Mouse (Mus musculus): ENCODE measurements around the gene Krtap28-10.

The Krtap28-10 gene

GRCm38 (mm10) chr1:83042380-83042779 lies at the start of gene Krtap28-10:
TSS of gene Krtap28-10 (minus strand) at chr1:83042480.
- DNase-seq (ENCODE audit: low read depth) = no peak

- peak; percentile 86 for DNase-seq (ENCODE audit: low read depth)
These were observed 49.0 kb upstream of the Krtap28-10 start for GRCm38 (mm10) chr1:83091268-83091667.

GRCm38 (mm10) chr1:83084790-83085189 lies 42.5 kb upstream of the Krtap28-10 start:
- DNase-seq (ENCODE audit: low read depth) = no peak

DNA sequence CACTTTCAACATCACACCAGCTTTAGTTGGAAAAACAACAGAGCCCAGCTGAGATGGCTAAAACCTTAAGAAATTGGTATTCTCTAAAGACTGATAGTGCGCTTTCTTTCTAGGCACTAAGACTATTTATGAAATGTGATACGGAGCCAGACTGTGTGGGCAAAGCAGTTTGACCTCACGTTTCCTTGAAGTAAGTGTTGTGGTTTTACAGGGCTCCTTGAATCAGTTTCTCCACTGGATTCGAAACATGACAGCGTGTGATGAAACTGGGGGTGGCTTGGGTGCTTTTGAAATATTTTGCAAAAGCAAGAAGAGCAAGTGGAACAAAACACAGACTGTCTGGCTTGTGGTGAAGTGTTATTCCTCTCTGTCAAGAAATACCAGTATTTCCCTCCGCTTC lies 34.7 kb upstream of the Krtap28-10 start:
- DNase-seq (ENCODE audit: low read depth) = peak; percentile 43

- no peak for DNase-seq (ENCODE audit: low read depth)
These were observed 34.1 kb upstream of the Krtap28-10 start for GRCm38 (mm10) chr1:83076190-83076917.

DNA sequence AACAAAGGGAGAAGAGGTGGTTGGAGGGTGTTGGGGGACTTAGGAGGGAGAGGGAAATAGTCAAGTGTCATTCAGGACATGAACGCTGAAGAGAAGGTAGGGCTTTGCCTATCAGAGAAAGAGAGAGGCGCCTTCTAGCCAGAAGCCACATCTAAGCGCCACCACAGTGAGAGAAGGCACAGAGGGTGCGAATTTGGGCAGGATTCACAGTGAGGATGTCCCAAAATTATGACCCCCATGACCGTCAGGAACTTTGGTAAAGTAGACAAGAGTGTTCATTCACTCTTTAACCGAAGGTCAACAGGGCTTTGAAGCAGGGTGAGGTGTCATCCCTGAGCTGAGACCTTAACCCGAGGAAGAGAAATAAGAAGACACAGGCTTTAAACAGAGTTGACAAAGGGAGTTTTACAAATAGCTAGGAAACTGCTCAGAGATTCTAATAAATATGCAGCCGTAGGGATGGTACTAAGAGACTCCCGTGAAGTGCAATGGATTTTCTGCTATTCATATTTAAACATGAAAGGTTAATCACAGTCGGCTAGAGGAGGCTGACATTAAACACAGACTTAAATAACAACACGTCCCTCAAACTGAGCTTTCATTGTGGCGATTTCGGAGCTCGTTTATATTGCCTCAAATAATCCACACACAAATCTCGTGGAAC lies 33.4 kb upstream of the Krtap28-10 start:
- no peak for DNase-seq (ENCODE audit: low read depth)

- no peak for DNase-seq (ENCODE audit: low read depth)
These were observed 24.9 kb upstream of the Krtap28-10 start for GRCm38 (mm10) chr1:83067205-83067604.

DNA sequence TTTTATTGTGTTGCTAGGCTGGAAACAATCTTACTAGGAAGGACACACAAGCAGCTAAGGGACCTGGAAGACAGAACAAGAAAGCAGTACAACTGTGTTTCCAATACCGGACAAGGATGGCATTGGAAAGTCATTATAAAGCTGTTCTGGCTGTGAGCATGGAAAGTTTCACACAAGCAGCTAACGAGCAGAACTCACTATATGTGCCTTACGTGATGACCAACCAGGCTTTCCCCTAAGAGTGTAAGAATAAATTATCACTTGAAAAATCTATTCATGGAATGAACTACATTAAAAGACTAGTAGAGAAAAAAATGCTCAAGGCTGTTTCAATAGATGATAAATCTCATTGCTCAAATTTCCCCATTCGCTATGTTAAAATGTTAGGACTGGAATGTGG lies 24.3 kb upstream of the Krtap28-10 start:
- DNase-seq (ENCODE audit: low read depth) = no peak

DNA sequence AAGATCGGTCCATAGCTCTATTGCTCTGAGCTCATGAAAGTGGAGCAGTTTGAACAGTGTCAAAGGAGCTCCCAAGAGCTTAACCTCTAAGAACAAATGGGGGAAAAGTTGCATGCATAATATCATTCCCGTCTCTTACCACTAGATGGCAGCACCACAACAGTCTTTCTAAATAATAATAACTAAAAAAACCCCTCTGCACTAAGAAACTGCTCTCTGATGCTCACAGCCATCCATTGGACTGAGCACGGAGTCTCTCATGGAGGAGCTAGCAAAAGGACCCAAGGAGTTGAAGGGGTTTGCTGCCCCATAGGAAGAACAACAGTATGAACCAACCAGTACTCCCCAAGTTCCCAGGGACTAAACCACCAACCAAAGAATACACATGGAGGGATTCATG lies 22.6 kb upstream of the Krtap28-10 start:
- peak; percentile 46 for DNase-seq (ENCODE audit: low read depth)

GRCm38 (mm10) chr1:83060643-83061042 lies 18.4 kb upstream of the Krtap28-10 start, which contains the start of gene Krtap28-13:
TSS of gene Krtap28-13 (plus strand) at chr1:83060930.
- DNase-seq (ENCODE audit: low read depth) = no peak

DNA sequence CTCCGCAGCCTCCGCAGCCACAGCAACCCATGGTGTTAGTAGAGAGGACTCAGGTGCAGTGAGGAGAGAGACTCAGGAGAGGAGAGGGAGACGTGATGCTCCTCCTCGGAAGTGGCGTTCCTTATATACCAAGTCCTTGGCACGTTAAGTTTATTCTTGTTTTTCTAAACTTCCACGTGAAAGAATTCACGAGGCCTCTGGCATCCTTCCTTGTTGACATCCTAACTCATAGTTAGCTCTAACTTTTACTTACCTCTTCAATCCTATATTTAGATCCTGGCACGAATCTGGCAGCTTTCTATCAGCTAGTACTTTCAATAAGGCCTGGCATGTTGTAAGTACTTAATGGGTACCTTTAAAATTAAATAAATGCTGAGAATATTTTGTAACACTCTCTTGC lies 17.0 kb upstream of the Krtap28-10 start, which contains the start of gene A030005K14Rik:
A030005K14Rik (minus strand) TSS at position 101 of the 400 bp plus-strand sequence.
- DNase-seq (ENCODE audit: low read depth) = no peak

DNA sequence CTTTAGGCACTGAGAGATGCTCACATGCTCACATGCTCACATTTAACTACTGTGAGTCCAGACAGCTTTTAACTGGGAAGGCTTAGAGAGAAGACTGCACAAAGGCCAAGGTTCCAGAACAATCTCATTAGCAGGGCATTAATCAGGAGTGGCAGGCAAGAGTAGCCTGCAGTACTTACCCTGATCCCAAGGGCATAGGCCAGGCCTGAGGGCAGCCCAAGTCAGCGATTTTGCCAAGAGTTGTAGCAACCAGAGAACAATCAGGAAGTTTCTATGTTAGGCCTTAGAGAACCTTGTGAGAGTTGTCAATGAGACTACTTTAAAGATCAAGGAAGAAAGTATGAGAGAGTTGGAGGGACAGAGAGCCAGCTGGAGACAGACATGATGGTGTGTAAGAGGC lies 16.2 kb upstream of the Krtap28-10 start:
- DNase-seq (ENCODE audit: low read depth) = no peak

DNA sequence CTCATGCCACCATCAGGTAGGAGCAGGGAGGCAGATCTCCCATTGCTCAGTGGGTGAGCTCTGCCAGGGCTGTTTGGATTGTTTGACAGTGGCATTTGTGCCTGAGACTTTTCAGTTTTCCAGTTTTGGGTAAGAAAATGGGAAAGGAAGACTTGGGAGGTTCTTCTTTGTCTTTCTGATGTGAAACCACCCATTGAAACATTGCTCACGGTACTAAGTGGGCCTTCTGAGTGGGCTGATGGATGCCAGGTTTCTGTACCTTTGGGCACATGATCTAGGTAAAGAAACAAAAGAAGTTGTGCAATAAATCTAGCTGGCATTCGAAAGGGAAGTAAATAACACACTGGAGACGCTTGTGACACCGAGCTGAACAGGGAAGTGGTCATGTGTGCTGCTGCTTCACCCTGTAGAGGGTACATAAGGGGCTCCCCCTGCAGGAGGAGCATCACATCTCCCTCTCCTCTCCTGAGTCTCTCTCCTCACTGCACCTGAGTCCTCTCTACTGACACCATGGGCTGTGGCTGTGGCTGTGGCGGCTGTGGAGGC lies 2.7 kb upstream of the Krtap28-10 start, which contains the start of gene Gm47969:
Gm47969 (plus strand) TSS at position 51 of the 546 bp plus-strand sequence.
- DNase-seq (ENCODE audit: low read depth) = no peak

- DNase-seq (ENCODE audit: low read depth) = no peak
These were observed 3.2 kb downstream of the Krtap28-10 start for GRCm38 (mm10) chr1:83039080-83039479.

- DNase-seq (ENCODE audit: low read depth) = peak; percentile 33
These were observed 4.1 kb downstream of the Krtap28-10 start, which contains the start of gene Slc19a3 for GRCm38 (mm10) chr1:83038109-83038672. TSS of gene Slc19a3 (minus strand) at chr1:83038448.

GRCm38 (mm10) chr1:83036892-83037667 lies 5.2 kb downstream of the Krtap28-10 start:
- DNase-seq (ENCODE audit: low read depth) = no peak

DNA sequence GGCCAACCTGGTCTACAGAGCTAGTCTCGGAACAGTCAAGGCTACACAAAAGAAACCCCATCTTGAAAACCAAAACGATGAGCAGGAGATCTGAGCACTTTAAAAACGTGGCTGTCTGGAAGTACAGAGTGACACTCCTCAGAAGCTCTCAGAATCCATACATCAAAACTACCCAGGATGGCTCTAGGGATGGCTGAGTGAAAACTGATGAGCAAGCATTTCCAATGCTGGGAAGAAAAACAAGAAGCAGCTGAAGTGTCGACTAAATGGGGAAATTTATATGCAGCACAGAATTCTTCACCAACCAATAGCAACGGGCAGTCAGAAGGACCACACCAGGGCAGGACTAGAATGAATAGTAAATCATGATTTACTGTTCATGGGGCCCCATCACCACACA lies 7.8 kb downstream of the Krtap28-10 start:
- DNase-seq (ENCODE audit: low read depth) = no peak

GRCm38 (mm10) chr1:83032508-83032907 lies 9.8 kb downstream of the Krtap28-10 start:
- no peak for DNase-seq (ENCODE audit: low read depth)

DNA sequence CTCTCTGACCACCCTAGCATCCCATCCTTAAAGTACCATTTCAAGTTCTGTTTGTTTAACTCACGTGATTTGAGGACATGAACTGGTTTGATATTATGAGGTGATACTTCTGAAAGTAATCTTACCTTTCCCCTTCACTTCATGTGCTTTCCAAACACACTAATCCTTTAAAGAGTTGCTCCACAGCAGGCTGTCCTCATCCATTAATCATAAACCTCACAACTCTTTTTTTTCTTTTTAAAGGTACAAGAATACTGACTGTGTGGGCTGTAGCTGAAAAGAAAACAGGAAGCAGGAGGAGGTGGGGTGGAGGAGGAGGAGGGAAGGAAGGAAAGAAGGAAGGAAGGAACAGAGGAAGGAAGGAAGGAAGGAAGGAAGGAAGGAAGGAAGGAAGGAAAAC lies 10.3 kb downstream of the Krtap28-10 start:
- no peak for DNase-seq (ENCODE audit: low read depth)

GRCm38 (mm10) chr1:83016556-83016955 lies 25.7 kb downstream of the Krtap28-10 start:
- no peak for DNase-seq (ENCODE audit: low read depth)

DNA sequence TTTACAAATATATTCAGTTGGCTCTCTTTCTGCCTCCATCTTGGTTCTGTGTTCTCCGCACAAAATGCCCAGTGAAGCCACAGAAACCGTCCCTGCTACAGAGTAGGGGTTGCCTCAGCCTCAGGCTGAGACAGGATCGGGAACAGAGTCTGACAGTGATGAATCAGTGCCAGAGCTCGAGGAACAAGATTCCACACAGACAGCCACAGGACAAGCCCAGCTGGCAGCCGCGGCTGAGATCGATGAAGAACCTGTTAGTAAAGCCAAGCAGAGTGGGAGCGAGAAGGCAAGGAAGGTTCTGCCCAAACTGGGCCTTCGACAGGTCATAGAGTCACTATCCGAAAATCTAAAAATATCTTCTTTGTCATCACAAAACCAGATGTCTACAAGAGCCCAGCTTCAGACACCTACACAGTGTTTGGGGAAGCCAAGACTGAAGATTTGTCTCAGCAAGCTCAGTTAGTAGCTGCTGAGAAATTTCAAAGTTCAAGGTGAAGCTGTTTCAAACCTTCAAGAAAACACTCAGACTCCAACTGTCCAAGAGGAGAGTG lies 26.9 kb downstream of the Krtap28-10 start:
- no peak for DNase-seq (ENCODE audit: low read depth)

Measured in fibroblast of lung, adult 2 months (primary cell).